Mouse (Mus musculus) liver, embryonic 14.5 days (tissue): ENCODE measurements around the gene Gm21083.
"Not testable (repeated sequence)": the region's sequence is repeated elsewhere in the genome, so short reads cannot be mapped to it uniquely, and the experiment has no call there.

Experiments
- CTCF ChIP-seq: IDR thresholded peaks from 2 replicates; pipeline ENCODE4 v1.5.1; 2016; ENCODE audit warnings: antibody characterized with exemption, low read depth, control low read depth
- EP300 ChIP-seq: IDR thresholded peaks from 2 replicates; pipeline ENCODE4 v1.6.1; 2016; ENCODE audit warnings: antibody characterized with exemption, low read depth

DNA sequence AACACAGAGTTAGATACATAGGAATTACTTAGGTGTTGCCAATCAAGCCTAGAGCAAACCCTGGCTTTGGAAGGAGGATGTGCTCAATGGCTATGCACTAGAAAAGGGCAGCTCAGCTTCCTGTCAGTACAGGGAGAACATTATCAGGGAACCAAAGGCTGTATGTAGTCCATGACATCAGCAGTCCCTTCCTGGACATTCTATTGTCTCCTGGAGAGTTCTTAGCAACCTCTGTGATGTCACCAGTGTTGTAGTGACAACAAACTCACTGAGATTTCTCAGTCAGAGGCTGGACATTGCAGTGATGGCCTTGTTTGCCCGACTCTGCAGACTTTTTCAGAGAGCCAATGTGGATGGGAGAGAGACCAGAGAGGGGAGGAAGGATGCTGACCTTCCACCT is at the start of gene Gm21083:
- not testable (repeated sequence) for TF ChIP-seq EP300, CTCF
